In genomic region chr12:100187756-100188430, GRCm38 (mm10) we compare ENCODE assay signal across 7 mouse cellular contexts. TPM values are rescaled to one million over a fixed set of nuclear protein-coding genes. Genes with fewer than 3 reads are reported as not detected.
DNase-seq lines count a peak whose midpoint lies in the region; ATAC-seq and TF ChIP-seq lines count a peak whose summit lies in the region.

No protein-coding gene starts in this region.

- peak overlapping the region; percentile 63 for H3K9ac ChIP-seq in limb, embryonic 12.5 days (replicated peaks)
- peak overlapping the region; percentile 75 for H3K9ac ChIP-seq in midbrain, embryonic 16.5 days (ENCODE audit: low read depth, low read length)

- H3K36me3 ChIP-seq in testis, adult 2 months (ENCODE audit: control insufficient read depth, insufficient read depth, low read length) = no peaks in the 10 kb centered on the region
- H3K36me3 ChIP-seq in limb, embryonic 12.5 days = no peaks in the 10 kb centered on the region
- no peaks in the 10 kb centered on the region for H3K36me3 ChIP-seq in midbrain, embryonic 16.5 days (ENCODE audit: control insufficient read depth, insufficient read depth, low read length)

- peak overlapping the region; percentile 97 for H3K4me3 ChIP-seq in testis, adult 2 months (ENCODE audit: control insufficient read depth, low read depth, low read length)
- H3K4me3 ChIP-seq in limb, embryonic 12.5 days (replicated peaks) = peak overlapping the region; percentile 60
- peak overlapping the region; percentile 65 for H3K4me3 ChIP-seq in midbrain, embryonic 16.5 days (ENCODE audit: low read depth, low read length)

- H3K27ac ChIP-seq in testis, adult 2 months (ENCODE audit: control insufficient read depth, insufficient read depth, low read depth, low read length) = peak overlapping the region; percentile 85
- H3K27ac ChIP-seq in limb, embryonic 12.5 days = peak overlapping the region; percentile 100
- H3K27ac ChIP-seq in midbrain, embryonic 16.5 days (ENCODE audit: low read length) = peak overlapping the region; percentile 100

- peaks cover 6% of the 10 kb centered on the region for H3K4me1 ChIP-seq in testis, adult 2 months (ENCODE audit: control insufficient read depth, insufficient read depth, low read length)
- peaks cover 7% of the 10 kb centered on the region; the same call in 1 of the 2 replicates for H3K4me1 ChIP-seq in limb, embryonic 12.5 days (replicated peaks)
- peaks cover 17% of the 10 kb centered on the region for H3K4me1 ChIP-seq in midbrain, embryonic 16.5 days (ENCODE audit: control insufficient read depth, insufficient read depth, low read length)

- TF ChIP-seq CTCF in testis, adult 2 months (IDR thresholded peaks at IDR 0.05; ENCODE audit: control insufficient read depth, insufficient read depth, insufficient replicate concordance, low read depth, low read length) = no peak

- H3K4me2 ChIP-seq in limb, embryonic 12.5 days = peak overlapping the region; percentile 75
- H3K4me2 ChIP-seq in midbrain, embryonic 16.5 days (ENCODE audit: low read length) = peak overlapping the region; percentile 73

- DNase-seq in testis, postnatal 14 days (ENCODE audit: low spot score) = no peak
- DNase-seq in c-Kit-positive CD71-positive TER-119-positive erythroid progenitor cells, embryonic 14.5 days (ENCODE audit: low spot score) = peak; percentile 34
- peak; percentile 52 for DNase-seq in heart, postnatal 4 days
- DNase-seq in retina, embryonic 14.5 days (ENCODE audit: low spot score) = no peak

- WGBS in limb, embryonic 12.5 days = under 1% methylated on average over 29 of the region's 29 CpGs
- WGBS in midbrain, embryonic 16.5 days = 1% methylated on average over 29 of the region's 29 CpGs

- H3K27me3 ChIP-seq in testis, adult 2 months (ENCODE audit: control insufficient read depth, insufficient read depth, low read length) = no peaks in the 10 kb centered on the region
- no peaks in the 10 kb centered on the region for H3K27me3 ChIP-seq in limb, embryonic 12.5 days
- H3K27me3 ChIP-seq in midbrain, embryonic 16.5 days (ENCODE audit: control insufficient read depth, insufficient read depth, low read depth, low read length) = no peaks in the 10 kb centered on the region

- no peak; the same call in 1 of the 2 replicates for ATAC-seq in limb, embryonic 12.5 days (ENCODE audit: insufficient number of reproducible peaks, insufficient read depth, low FRiP score, low TSS enrichment, low read depth)
- no peak for ATAC-seq in midbrain, embryonic 16.5 days

- TF ChIP-seq POLR2A in testis, adult 2 months (IDR thresholded peaks at IDR 0.05; ENCODE audit: control insufficient read depth, low read depth, low read length) = no peak

- no peaks in the 10 kb centered on the region for H3K9me3 ChIP-seq in limb, embryonic 12.5 days
- H3K9me3 ChIP-seq in midbrain, embryonic 16.5 days (replicated peaks; ENCODE audit: control insufficient read depth, low read length, poor library complexity, severe bottlenecking) = no peaks in the 10 kb centered on the region

RNA-seq across cellular contexts. Expression of gene Calm1, which starts 11.3 kb away (rescaled TPM):
- polyA plus RNA-seq in testis, adult 2 months (2012; rRNA removed) = 331 and 365 TPM in 2 replicates
- total RNA-seq in heart, postnatal 4 days (2021) = 100 to 1,000 TPM; 366 to 373 TPM
- 1,129 and 1,141 TPM in 2 replicates for polyA plus RNA-seq in limb, embryonic 12.5 days (2016; fragmentation: Nextera tagmentation; extraction: Ambion mirVana)
- 2,757 and 3,016 TPM in 2 replicates for polyA plus RNA-seq in midbrain, embryonic 16.5 days (2015; fragmentation: Nextera tagmentation; extraction: Ambion mirVana)

RNA-seq across cellular contexts. Expression of gene Nrde2, which starts 28.4 kb away (rescaled TPM):
- 7.0 and 8.1 TPM in 2 replicates for polyA plus RNA-seq in testis, adult 2 months (2012; rRNA removed)
- 10 to 100 TPM; 14.4 to 14.8 TPM for total RNA-seq in heart, postnatal 4 days (2021)
- polyA plus RNA-seq in limb, embryonic 12.5 days (2016; fragmentation: Nextera tagmentation; extraction: Ambion mirVana) = 17.9 and 19.8 TPM in 2 replicates
- 11.7 and 12.7 TPM in 2 replicates for polyA plus RNA-seq in midbrain, embryonic 16.5 days (2015; fragmentation: Nextera tagmentation; extraction: Ambion mirVana)

Comparison
In these comparisons a context has a peak if more than half of its experiments do, and no peak if none do; other contexts are left out.
1. DNase-seq: peak in c-Kit-positive CD71-positive TER-119-positive erythroid progenitor cells, embryonic 14.5 days (single experiment) and heart, postnatal 4 days (single experiment); none in testis, postnatal 14 days (single experiment) and retina, embryonic 14.5 days (single experiment).
2. Peak in every context shown above with its lines, with median percentiles within 50 percentile points of each other: H3K27ac ChIP-seq and H3K4me3 ChIP-seq.